Mouse (Mus musculus) naive thymus-derived CD4-positive, alpha-beta T cell, adult 2 months (primary cell): ENCODE data around the gene Tmem45a.
"Not testable (repeated sequence)": the region's sequence is repeated elsewhere in the genome, so short reads cannot be mapped to it uniquely, and the experiment has no call there.

ENCODE experiments used
- DNase-seq: peaks from one replicate; pipeline ENCODE4 v3.0.0-alpha.2; 2011; ENCODE audit warnings: low read depth

The Tmem45a gene

GRCm38 (mm10) chr16:56885824-56886615 is at the start of gene Tmem45a:
Gene Tmem45a (minus strand): TSS chr16:56886166.
- DNase-seq, result no peak

GRCm38 (mm10) chr16:56928023-56928422 is 42.1 kb upstream of the Tmem45a start, which contains the start of gene Lnp1:
Gene Lnp1 (minus strand): TSS chr16:56928061.
- no peak for DNase-seq

- DNase-seq, result no peak
These were observed 34.2 kb upstream of the Tmem45a start for GRCm38 (mm10) chr16:56920102-56920657.

- no peak for DNase-seq
These were observed 31.3 kb upstream of the Tmem45a start for GRCm38 (mm10) chr16:56917230-56917629.

- DNase-seq, result no peak
These were observed 23.0 kb upstream of the Tmem45a start for GRCm38 (mm10) chr16:56908986-56909385.

- DNase-seq, result not testable (repeated sequence)
These were observed 16.2 kb upstream of the Tmem45a start for GRCm38 (mm10) chr16:56902206-56902605.

- DNase-seq, result no peak
These were observed 5.6 kb upstream of the Tmem45a start for GRCm38 (mm10) chr16:56891583-56891982.

GRCm38 (mm10) chr16:56886616-56887116 is 700 bp upstream of the Tmem45a start:
- no peak for DNase-seq

GRCm38 (mm10) chr16:56884811-56885210 is 1.2 kb downstream of the Tmem45a start:
- DNase-seq, result no peak

GRCm38 (mm10) chr16:56873410-56873809 is 12.6 kb downstream of the Tmem45a start:
- no peak for DNase-seq

- DNase-seq, result no peak
These were observed 15.5 kb downstream of the Tmem45a start for GRCm38 (mm10) chr16:56870458-56870857.

GRCm38 (mm10) chr16:56868361-56868760 is 17.6 kb downstream of the Tmem45a start:
- no peak for DNase-seq

GRCm38 (mm10) chr16:56867591-56867990 is 18.4 kb downstream of the Tmem45a start:
- no peak for DNase-seq

GRCm38 (mm10) chr16:56852841-56853587 is 33.0 kb downstream of the Tmem45a start:
- DNase-seq, result no peak

GRCm38 (mm10) chr16:56842988-56843387 is 43.0 kb downstream of the Tmem45a start:
- DNase-seq, result no peak

- no peak for DNase-seq
These were observed 52.7 kb downstream of the Tmem45a start for GRCm38 (mm10) chr16:56833312-56833711.

GRCm38 (mm10) chr16:56831986-56832385 is 54.0 kb downstream of the Tmem45a start:
- DNase-seq, result no peak

- no peak for DNase-seq
These were observed 84.4 kb downstream of the Tmem45a start for GRCm38 (mm10) chr16:56801370-56802109.

GRCm38 (mm10) chr16:56800946-56801345 is 85.0 kb downstream of the Tmem45a start:
- DNase-seq, result peak; percentile 2

GRCm38 (mm10) chr16:56800469-56800868 is 85.5 kb downstream of the Tmem45a start:
- peak; percentile 61 for DNase-seq

- DNase-seq, result no peak
These were observed 86.4 kb downstream of the Tmem45a start for GRCm38 (mm10) chr16:56799541-56800029.

GRCm38 (mm10) chr16:56798873-56799272 is 87.1 kb downstream of the Tmem45a start:
- DNase-seq, result no peak
